Mouse (Mus musculus): ENCODE measurements at regions not wholly inside any gene's neighbourhood (a gene's known extent, or its start where the extent isn't known, plus 50 kb on each side); places are given as distances from the start of the nearest gene placed in this dataset.

DNA sequence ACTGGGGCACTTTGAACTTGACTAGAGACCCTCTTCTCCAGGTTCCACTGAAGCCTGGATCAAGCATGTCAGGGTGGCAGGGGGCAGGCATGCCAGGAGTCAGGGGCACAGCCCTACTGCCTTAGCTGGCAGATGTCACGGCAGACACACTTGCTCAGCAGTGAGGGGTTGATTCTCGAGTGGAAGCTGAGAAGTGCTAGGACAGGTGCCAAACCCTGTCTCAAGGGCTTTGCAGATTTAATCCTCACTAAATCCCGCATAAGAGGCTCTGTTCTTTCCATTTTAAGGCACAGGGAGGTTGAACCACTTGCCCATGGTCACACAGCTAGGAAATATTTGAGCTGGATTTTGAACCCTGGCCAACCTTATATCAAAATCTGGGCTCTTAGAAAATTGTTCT, 223.5 kb upstream of the Mvb12b start:
- DNase-seq (ENCODE audit: low read depth in 1 of 2, low spot score in 2 of 2) = no peak

GRCm38 (mm10) chr2:34110582-34110981, 222.8 kb upstream of the Mvb12b start:
- no peak for DNase-seq (ENCODE audit: low read depth in 1 of 2, low spot score in 2 of 2)

DNA sequence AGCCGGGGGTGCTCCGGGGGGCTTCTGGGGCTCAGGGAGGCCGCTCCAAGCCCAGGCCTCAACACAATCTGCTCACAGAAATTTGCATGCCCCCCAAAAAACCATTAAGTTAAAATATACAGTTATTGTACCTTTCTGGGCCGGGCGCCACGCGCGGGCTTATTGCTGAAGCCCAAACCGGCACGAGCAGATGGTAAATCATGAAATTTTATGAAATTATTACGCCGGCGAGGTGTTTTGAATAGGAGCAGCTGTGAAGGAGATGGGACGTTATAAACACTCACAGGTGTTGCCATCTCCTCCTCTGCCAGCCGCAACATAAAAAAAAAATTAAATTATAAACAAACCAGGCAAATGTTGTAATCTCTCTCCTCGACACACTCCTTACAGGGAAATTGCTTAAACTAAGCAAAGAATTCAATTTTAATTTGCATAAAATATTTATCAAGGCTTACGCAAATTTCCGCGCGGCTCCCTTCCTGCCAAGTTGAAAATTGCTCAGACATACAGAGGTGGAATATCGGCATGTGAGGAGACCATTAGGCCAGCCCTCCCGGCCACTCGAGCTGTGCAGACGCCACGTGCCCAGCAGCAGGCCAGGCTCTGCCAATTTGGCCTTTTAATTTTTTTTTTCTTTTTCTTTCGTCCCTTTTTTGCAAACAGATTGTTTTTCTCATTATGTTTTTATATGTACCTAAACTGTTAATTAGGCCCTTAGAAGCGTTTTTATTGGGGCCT, 220.0 kb upstream of the Mvb12b start:
- no peak for DNase-seq (ENCODE audit: low read depth in 1 of 2, low spot score in 2 of 2)

GRCm38 (mm10) chr2:34106837-34107565, 219.3 kb upstream of the Mvb12b start:
- no peak for DNase-seq (ENCODE audit: low read depth in 1 of 2, low spot score in 2 of 2)

GRCm38 (mm10) chr2:34106245-34106644, 218.5 kb upstream of the Mvb12b start:
- no peak for DNase-seq (ENCODE audit: low read depth in 1 of 2, low spot score in 2 of 2)

DNA sequence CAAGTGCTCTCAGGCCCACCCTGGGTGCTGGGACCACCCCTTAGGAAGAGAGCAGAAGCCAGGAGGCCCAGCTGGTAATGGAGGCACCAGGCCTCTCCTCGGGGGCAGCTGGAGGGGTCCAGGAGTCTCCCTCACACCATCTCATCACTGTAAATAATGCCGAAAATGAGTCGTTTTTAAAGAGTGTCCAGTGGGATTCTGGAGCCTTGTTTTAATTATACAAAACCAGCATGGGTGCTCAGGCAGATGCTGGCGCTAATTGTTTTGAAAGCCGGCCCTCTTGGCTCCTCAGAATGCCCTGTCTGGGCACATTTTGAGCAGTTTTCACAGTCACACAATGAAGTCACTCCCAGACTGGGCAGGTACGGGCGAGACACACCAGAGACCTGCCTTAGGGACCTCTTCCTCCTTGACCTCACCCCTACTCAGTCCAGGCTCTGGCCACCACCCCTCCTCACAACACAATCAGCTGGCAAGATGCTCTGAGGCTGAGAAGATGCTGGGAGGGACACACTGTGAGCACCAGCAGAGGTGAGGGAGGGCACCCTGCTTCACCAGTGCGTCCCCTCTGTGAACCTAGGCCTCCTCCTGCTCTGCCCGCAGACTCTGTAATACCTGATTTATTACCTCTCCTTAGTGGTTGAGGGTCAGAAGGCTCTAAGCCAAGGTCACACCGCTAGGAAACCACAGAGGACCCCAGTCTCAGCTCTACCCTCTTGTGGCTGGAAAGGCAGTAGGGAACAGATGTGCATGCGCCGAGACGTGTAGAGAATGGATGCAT, 217.7 kb upstream of the Mvb12b start:
- no peak for DNase-seq (ENCODE audit: low read depth in 1 of 2, low spot score in 2 of 2)

- no peak for DNase-seq (ENCODE audit: low read depth in 1 of 2, low spot score in 2 of 2)
Observed at GRCm38 (mm10) chr2:34098004-34098547, 210.3 kb upstream of the Mvb12b start.

DNA sequence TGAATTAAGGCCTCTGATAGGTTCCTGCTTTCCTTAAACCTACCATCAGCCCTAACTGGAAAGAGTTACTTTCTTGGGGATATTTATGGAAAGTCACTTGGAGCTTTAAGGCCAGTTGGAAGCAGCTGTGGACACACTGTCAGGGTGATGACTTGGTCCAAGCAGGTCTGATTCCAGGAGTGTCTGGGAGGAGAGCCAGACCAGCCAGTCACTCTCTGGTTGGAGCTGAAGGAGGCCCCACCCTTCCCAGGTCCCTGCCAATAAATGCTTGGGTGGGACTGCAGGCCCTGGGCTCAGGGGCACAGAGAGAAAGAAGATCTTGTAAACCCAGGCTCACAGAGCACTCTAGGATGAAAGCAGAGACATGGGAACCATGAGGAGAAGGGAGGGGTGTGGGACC, 208.8 kb upstream of the Mvb12b start:
- DNase-seq (ENCODE audit: low read depth in 1 of 2, low spot score in 2 of 2) = no peak

DNA sequence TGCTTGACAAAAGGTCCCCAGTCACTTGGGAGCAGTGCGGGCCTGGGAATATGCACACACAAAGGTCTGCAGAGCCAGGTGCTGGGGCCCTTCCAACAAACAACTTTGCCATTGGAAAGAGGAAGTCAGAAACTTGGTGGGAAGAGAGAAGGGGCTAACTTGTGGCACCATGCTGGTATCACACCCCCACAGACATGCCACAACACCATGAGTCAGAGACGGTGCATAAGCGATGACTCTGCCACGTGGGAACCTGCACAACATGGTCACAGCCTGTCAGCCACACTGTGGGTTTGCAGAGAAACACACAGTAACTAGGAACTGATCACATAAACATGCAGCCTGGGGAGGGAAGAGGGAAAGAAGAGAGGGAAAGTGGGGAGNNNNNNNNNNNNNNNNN, 201.1 kb upstream of the Mvb12b start:
- no peak for DNase-seq (ENCODE audit: low read depth in 1 of 2, low spot score in 2 of 2)

GRCm38 (mm10) chr2:34086130-34086529, 198.4 kb upstream of the Mvb12b start:
- DNase-seq (ENCODE audit: low read depth in 1 of 2, low spot score in 2 of 2) = no peak

DNA sequence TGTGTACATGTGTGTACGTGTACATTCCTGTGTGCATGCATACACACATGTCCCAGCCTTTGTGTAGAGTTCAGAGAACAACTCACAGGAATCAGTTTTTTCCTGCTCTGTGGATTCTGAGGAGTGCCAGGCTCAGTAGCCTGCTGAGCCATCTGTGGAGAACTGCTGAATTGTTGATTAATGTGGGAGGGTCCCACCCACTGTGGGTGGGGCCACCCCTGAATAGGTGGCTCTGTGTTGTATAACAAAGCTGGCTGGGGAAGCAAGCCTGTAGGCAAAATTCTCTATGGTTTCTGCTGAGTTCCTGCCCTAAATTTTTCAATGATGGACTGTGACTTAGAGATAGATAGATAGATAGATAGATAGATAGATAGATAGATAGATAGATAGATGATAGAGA, 196.8 kb upstream of the Mvb12b start:
- no peak for DNase-seq (ENCODE audit: low read depth in 1 of 2, low spot score in 2 of 2)

- DNase-seq (ENCODE audit: low read depth in 1 of 2, low spot score in 2 of 2) = no peak
Observed at GRCm38 (mm10) chr2:34082486-34082885, 194.7 kb upstream of the Mvb12b start.

- DNase-seq (ENCODE audit: low read depth in 1 of 2, low spot score in 2 of 2) = no peak
Observed at GRCm38 (mm10) chr2:34080176-34080575, 192.4 kb upstream of the Mvb12b start.

- no peak for DNase-seq (ENCODE audit: low read depth in 1 of 2, low spot score in 2 of 2)
Observed at GRCm38 (mm10) chr2:34079282-34079681, 191.5 kb upstream of the Mvb12b start.

GRCm38 (mm10) chr2:34078875-34079262, 191.1 kb upstream of the Mvb12b start:
- no peak for DNase-seq (ENCODE audit: low read depth in 1 of 2, low spot score in 2 of 2)

- no peak for DNase-seq (ENCODE audit: low read depth in 1 of 2, low spot score in 2 of 2)
Observed at GRCm38 (mm10) chr2:34078248-34078874, 190.6 kb upstream of the Mvb12b start.

GRCm38 (mm10) chr2:34076346-34076745, 188.6 kb upstream of the Mvb12b start:
- no peak for DNase-seq (ENCODE audit: low read depth in 1 of 2, low spot score in 2 of 2)

DNA sequence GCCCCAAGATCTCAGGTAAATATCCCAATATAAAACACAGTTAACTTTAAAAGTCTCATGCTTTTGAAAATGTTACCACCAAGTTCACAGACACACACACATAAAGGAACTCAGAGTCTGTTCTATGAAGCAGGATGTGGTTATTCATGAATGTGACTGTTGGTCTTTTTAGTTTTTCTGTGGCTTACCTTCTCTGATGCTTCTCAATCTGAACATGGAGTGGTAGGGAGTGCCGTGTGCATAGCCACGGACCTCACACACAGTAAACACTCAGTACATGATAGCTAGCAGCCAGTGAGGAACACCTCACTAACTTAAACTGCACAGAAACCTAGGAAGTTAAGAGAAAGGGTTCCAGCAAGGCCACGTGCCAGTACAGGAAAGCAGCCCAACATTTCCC, 186.3 kb upstream of the Mvb12b start:
- no peak for DNase-seq (ENCODE audit: low read depth in 1 of 2, low spot score in 2 of 2)

DNA sequence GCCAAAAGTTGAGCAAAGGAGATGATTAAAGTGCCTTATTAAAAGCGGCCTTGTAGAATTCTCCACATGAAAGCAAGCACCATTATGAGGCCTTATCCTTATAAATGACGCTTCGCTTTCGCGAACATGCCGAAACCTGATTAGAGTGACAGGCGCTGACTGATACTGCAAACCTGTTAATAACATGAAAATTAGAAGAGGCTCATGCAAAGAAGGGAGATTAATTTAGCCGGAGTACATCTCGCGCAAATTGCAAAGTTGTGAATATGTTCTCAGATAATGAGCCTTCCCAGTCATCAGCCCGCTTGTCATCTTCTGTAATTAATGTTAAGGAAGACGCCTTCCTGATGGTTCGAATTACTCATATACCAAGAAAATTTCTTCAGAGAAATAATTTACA, 177.8 kb upstream of the Mvb12b start:
- DNase-seq (ENCODE audit: low read depth in 1 of 2, low spot score in 2 of 2) = no peak

DNA sequence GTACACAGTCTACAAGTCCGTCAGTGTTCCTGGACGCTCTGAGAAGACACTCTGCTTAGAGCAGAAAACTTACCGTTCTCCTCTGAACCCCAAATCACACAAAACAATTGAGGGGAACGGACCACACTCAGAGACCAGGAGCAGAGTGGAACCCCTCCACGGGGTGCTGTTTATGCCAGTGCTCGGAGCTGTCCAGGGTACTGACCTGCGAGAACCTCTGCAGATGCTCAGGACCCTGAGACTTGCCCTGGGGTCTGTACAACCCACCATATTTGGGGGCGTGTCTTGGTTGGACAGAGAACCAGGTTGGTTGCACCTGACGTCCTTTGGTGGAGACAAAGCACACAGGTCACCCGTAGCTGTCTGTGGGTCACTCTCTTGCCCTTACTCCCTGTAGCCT, 177.3 kb upstream of the Mvb12b start:
- no peak for DNase-seq (ENCODE audit: low read depth in 1 of 2, low spot score in 2 of 2)

GRCm38 (mm10) chr2:34056552-34056951, 168.8 kb upstream of the Mvb12b start:
- no peak for DNase-seq (ENCODE audit: low read depth in 1 of 2, low spot score in 2 of 2)
